Mouse (Mus musculus): ENCODE measurements around the gene Srarp.

Srarp gene

DNA sequence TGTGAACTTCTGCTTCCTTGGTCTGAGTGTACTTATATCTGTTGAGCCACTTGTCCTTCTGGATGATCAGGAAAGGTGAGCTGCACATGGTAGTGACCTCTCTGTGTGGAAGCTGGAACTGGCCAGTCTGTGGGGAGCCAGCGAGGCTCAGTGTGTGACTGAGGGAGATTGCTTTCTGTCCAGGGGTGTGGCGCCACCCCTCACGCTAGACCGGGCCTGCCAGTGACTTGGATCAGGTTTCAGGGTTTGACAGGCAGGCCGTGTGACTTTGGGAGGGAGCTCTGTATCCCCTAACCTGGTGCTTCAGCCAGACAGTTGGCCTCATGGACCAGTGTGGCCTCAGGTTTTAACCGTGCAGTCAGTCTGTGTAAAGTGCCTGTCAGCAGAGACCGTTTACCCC, 22.3 kb upstream of the Srarp start:
- DNase-seq (ENCODE audit: low spot score in 2 of 2): peak in 1 of 2 experiments; percentile 58

DNA sequence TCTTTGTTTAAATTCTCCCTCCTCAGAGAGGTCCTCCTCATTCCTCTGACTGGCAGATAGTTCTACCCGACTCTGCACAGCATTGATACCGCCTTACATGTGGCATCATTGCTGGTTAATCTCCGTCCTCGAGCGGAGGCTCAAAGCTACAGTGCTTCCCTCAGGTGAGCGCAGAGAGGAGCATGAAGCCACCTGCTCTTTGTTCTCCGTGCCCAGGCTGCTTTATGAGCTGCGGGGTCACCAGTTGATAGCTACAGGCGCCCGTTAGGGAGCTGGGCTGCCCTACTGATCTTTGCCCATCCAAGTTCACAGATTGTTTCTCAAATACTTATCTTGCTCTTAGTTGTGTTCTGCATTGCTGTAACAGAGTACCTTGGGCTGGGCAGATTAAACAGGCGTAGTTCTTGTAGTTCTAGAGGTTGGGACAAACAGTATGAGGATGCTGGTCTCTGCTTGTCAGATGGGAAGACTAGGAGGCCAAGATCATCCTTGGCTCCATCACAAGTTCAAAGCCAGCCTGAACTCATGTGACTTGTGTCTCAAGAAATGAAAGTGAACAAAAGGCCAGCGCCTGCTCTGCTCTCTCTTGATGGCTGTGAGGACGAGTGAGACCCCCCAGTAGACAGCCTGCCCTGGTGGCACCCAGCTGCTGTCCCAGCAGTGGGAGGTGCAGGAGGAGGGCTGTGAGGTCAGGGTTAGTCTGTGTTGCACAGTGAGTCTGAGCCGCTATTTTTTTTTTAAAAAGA, 20.5 kb upstream of the Srarp start:
- no peak for DNase-seq (ENCODE audit: low spot score in 2 of 2)

DNA sequence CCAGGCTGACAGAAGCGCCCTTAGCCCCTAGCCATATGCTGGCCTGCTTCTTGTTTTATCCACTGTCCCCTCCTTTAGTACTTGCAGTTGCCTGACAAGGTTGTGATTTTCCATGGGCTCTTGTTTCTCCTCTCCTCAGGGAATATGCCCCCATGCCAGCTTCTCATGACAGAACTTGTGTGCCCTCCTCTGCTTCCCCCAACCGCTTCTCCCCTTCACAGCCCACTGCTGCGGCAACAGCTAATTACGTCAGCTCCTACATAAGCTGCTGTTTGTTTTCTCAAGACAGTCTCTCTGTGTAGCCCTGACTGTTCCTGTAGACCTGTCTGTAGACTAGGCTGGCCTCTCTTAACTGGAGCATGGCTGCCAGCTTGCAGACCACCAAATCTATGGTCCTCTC, 19.6 kb upstream of the Srarp start:
- no peak for DNase-seq (ENCODE audit: low spot score in 2 of 2)

DNA sequence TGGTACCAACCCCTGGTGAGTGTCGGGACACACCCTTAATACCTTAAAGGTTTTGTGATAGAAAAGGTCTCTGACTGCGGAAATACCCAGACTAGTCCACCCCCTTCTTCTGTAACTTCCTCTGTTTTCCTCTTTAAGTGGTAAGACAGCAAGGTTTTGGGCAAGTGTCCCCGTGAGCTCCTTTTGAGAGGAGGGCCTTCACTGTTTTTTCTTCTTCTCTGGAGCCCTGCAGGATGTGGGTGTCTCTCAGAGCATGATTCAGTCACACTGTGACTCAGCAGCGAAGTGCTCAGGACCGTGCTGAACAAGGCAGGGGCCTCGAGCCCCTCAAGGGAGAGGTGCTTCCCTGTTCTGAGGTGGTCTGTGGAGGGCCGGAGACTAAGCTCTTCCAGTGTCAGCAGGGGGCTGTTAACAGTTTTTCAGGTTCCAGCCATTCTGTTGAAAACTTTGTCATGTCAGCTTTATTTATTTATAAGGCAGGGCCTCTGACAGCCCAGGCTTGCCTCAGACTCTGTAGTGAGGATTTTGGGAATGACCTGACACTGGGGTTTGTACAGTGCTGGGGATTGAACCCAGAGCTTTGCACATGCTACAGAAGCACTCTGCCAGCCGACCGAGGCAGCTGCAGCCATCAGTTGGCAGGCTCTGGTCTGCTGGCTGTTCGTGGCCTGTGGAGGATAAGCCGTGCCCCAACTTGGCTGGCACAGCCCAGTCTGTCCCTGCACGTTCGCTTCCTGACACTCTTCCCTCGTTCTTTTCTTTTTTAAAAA, 18.9 kb upstream of the Srarp start:
- no peak for DNase-seq (ENCODE audit: low spot score in 2 of 2)

DNA sequence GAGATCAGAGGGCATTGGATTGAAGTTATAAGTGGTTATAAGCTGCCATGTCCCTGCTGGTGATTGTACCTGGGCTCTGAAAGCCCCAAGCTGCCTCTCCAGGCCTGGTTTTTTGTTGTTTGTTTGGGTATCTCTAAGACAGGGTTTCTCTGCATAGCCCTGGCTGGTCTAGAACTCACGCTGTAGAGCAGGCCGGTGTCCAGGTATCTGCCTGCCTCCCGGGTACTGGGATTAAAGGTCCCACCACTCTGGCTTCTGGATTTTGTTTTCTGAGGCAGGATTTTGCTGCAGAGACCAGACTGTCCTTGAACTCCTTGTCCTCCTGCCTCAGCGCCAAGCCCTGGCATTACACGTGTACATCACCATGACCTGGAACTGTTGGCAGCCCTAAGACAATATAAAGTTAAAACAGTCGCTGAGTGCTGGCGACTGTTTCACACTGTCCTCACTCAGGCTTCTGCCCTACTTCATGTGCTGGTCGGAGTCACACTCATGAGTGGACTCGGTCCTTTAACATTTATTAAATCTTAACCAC, 16.1 kb upstream of the Srarp start:
- DNase-seq (ENCODE audit: low spot score in 2 of 2): no peak

DNA sequence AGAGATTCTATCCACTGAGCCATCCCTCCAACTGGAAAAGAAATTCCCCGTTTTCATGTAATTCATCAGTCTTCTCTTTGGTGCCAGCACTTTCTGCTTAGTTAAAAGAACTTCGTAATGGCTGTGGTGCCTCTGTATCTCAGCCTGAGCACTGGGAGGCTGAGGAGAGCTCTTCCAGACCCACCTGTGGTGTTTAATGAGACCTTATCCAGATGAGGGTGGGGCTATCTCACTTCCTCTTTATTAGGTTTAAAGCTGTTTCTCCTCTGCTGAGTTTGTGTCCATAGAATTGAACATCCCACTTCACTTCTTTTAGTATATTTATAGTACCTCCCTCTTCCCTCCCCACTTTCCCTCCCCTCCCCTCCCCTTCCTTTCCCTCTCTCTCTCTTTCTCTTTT, 15.3 kb upstream of the Srarp start:
- no peak for DNase-seq (ENCODE audit: low spot score in 2 of 2)

DNA sequence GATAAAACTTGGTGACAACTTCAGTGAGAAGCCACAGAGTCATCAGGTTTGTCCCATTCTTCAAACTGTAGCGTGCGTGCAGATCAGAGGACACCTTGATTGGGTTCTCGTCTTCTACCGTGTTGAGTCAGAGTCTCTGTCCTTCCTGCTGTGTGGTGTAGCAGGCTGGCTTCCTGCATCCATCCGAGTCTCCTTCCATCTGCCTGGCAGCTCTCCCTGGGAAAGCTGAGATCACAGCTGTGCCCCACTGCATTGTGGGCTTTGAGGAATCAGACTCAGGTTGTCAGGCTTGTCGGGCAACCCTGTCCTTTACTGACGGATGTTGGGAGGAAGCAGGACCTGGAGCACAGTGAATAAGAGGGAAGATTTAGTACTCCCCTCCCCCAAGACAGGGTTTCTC, 10.3 kb upstream of the Srarp start:
- DNase-seq (ENCODE audit: low spot score in 2 of 2): no peak

DNA sequence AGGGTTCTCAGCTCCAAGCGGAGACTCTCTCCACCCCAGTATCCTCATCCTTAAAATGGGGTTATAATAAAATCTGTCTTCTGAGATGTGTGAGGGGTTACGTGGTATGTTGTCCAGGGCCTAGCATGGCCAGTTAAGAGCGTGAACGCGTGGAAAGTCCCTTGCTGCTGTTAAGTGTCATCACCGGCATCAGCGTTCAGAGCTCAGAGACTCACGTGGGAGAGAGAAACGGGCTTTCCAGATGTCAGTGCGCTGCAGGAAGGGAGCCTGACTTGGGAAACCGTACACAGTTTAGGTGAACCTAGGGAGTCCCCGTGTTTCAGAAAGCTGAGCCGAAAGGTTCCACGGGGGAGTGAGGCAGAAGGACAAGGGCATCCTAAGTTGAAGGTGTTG, 9.4 kb upstream of the Srarp start:
- DNase-seq (ENCODE audit: low spot score in 2 of 2): no peak

DNA sequence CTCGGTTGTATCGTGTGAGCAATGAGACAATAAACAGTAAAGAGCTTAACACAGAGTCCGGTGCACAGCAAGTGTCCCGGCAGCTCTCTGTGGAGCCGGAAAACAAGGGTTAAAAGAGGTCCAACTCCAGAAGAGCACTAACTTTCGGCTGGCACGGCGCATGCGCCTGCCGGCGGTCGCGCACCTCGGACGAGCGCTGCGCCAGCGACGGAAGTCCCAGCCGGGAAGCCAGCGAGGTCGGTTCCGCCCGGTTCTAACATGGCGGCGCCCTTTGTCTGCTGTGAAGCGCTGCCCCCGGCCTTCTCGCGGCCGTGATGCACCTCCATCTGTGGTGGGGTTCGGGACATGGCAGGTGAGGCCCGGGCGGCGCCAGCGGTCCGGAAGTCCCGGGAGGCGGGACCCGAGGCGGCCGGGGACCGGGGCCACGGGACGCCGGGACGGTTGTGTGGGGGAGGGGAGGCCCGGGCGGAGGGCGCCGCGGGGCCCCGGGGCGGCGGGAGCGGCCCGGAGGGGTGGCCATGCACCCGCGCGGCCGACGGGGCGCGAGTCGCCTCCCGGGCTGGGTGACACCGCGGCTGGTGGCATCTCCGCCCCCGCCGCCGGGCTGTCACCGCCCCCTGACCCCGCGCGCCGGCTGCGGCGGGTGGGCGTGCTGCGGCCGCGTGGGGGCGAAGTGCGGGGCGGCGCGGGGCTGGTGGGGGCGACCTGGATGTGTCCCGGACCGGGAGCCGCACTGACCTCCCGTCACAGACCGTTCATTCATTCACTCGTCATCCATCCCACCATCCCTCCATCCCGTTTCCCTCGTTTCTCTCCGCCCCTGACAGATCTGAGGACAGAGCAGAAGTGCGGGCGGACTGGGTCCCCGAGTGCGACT, 8.8 kb upstream of the Srarp start, which contains the start of gene Zbtb17:
TSS of gene Zbtb17 (plus strand) at position 204 of the 877 bp plus-strand sequence.
- DNase-seq (ENCODE audit: low spot score in 2 of 2): peak; percentile 85 to 90

DNA sequence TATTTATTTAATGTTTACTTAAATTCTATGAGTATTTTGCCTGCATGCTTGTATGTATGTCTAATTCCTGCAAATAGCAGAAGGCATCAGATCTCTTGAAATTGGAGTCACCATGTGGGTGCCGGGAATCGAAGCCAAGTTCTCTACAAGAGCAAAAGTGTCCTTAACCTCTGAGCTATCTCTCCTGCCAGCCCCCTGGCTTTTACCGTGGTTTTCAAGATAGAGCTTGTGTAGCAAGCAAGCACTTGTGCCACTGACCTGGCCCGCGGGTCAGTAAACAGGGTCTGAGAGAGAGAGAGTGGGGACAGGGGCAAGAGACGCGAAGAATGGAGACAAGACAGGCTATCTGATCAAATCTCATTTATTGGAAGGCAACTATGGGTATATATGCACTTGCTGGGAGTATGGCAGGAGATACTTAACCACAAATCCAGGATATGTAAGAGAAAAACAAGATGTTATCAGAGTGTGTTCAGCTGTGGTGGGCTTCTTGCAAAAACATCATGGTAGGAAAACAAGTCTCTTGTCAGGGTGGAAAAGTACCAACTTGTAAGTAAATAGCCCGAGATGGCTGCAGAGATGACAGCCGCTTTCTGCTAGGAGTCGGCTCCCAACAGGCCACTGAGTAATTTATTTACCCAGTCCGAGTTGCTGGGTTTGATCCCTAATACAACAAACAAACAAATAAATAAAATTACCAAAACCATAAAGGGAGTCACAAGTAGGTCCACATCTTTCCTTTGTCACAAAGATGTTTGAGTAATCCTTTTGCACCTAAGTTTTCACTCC, 7.9 kb upstream of the Srarp start:
- DNase-seq (ENCODE audit: low spot score in 2 of 2): no peak

DNA sequence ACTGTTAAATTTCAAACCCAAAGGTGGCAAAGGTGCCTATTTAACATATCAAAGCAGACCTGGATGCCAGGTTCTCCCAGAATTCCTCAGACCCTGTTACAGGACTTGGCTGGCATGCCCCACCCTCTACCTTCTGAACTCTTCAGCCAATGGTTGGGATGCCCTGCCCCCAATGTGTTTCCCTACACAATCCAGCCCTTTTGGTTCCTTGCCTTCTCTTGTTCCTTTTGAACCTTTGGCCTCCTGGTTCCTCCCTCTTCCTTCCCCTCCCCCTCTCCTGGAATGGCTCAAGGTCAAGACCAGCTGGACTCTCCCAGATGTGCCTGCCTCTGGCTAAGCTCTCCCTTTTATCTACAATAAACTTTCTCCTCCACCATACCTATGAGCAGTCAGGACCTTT, 5.0 kb upstream of the Srarp start:
- no peak for DNase-seq (ENCODE audit: low spot score in 2 of 2)

DNA sequence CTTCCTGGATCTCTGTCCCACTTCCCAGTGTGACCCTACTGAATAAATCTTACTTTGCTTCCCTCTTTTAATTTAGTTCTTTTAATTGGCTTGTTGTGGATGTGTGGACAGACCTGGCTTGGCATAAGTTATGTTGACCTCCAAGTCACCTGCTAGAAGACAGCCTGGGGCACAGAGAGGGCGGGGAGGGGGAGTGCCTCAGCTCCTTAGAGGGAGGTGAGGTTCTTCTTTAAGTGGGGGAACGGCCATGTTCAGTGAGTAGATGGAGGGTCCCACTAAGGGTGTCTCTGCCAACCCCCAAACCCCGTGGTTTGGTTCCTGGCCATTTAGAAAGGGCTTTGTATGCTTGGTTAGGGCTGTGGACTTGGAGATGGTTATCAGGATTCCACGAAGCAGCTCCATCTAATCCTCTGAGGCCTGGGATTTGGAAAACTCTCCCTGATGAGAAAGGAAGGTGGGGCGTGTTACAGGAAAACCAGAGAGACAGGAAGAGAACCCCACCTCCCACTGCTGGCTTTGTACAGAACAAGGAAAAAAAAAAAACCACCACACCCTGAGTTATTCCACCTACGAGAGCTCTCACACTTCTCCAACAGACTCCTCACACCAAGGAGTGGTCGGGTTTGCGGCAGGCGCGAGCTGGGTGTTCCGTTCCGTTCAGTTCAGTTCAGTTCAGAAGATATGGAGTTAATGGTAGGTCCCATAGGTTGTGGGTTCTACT, 3.3 kb upstream of the Srarp start:
- DNase-seq (ENCODE audit: low spot score in 2 of 2): no peak

DNA sequence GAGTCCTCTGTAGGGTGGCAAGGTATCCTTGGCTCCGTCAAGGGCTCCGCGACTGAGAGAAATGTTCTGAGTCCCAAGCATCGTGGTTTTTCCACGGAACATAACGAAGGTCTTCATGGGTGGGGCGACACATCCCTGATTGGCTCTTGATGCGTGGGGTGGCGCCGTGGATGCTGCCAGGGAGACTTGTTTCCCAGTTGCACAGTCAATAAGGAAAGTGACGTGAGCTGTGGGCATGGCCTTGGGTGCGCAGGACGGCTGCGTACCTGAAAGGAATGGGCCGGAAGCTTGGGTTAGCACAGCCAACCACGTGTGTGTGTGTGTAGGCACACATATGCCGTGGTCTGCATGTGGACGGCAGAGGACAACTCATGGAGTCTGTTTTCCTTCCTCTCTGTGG, 2.7 kb downstream of the Srarp start:
- DNase-seq (ENCODE audit: low spot score in 2 of 2): no peak

DNA sequence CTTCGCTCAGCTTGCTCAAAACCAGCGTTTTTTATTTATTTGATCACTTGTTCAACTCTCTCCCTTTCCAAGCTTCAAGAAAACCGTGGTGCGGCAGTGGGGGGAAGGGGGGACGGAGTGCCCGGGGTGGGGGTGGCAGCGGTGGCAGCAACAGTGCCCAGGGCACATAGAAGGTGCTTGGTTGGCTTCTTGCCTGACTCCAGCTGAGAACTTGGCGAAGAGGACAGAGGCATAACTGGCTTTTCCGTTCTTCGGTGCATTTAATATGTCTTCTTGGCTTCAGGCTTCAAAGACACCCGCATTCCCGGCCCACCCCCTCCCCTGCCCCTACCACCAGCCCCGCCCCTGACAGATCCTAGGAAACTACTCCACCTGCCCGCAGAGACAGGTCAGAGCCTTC, 3.2 kb downstream of the Srarp start:
- DNase-seq (ENCODE audit: low spot score in 2 of 2): no peak

DNA sequence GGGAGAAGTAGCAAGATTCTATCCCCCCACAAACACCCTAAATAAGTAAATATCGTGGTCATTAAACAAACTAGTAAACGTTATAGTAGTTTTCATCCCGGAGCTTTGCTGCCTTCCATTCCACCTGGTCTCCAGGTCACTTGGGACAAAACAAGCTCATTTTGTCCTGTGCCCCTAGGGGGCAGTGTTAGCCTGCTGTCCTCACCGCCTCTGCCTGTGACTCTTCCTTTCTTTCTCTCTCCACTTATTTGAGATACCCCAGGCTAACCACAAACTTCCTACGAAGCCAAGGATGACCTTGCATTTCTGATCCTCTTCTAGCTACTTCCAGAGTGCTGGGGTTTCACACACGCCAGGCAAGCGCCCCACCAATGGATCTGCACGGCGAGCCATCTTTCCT, 4.9 kb downstream of the Srarp start:
- peak in 1 of 2 experiments; percentile 61 for DNase-seq (ENCODE audit: low spot score in 2 of 2)

DNA sequence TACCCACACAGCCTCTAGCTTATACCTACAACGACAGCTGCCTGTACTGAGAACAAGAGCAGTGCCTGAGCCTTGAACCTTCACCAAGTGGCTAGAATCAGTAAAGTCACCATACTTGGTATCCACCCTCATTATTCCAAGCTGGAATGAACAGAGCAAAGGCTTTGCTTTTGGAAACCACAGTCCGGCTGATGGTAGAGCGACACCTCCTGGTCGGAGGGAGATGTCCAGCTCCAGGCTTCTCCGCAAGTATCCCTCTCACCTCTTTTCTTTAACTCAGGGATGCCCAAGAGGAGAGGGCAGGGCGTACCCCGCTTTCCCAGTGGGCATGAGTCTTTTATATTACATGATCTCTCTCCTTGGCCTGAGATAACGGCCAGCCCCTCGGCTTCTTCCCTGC, 6.1 kb downstream of the Srarp start:
- DNase-seq (ENCODE audit: low spot score in 2 of 2): peak in 1 of 2 experiments; percentile 71

DNA sequence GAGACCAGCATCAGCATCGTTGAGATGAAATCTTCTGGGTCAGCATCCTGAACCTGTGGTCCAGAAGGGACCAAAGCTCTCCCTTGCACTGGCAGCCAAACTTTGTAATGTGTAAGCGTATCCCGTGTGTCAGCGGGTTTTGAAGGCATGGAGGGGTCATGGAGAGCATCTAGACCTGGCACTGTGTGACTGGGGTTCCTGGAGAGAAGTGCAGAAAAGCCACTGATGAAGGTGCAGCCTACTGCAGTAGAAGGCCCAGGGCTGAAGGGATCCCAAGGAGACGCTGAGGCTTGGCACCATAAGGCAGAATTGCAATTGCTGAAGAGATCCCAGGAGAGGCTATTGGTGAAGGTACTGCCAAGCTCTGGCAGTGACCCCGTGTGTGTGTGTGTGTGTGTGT, 6.5 kb downstream of the Srarp start:
- DNase-seq (ENCODE audit: low spot score in 2 of 2): peak in 1 of 2 experiments; percentile 54

DNA sequence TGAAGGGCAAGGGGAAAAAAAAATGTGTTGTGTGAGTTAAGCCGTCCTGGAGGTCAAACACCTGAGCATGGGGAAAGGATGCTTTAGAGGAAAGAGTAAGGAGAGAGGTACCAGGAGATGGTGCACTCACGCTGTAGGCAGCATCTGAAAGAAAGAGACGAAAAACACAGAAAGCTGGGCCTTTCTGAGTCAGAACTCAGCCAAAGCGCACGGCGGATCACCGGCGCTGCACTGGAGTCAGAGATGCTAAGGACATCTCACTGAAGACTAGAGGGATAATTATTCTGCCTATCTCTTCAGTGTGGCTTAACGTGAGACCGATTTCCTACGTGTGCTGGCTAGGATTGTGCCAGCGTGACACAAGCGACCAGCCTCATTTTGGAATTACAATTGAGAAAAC, 8.0 kb downstream of the Srarp start:
- no peak for DNase-seq (ENCODE audit: low spot score in 2 of 2)

DNA sequence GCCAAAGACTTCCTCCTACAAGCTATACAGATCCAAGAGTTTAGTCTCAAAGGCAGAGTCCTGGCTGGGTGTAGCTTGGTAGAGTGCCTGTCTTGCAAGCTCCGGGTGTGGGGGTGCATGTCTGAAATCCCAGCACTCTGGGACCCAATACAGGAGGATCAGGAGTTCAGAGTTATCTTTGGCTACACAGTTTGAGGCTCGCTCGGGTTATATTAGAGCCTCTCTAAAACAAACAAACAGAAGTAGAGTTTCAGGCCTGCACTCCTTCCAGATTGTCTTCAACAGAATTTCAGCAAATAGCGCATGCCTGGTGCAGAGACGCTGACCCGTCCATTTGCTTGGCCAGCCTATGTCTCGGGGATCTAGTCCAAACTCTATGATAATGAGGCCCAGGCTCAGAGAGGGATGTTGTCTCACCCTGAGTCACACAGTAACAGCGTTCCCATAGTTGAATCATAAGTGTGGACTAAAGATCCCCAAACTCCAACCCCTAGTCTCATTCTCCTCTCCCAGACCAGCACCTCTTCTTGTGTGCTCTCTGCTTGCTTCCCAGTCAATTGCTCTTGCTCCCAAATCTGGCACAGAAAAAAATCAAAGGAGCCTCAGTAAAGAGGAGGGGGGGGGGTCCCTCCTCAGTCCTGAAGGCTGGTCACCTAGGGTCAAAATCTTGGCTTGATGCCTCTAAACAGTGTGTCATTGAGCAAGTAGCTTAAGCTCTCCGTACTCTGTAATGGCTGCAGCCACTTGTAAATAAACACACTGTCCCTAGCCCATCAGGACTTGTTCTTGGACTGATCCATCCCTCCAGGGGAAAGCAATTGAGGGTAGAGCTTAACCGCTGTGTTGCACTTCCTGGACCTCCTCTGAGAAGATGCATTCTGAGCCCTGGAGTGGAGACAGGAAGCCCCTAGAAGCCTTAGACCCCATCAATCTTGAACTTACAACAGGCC, 8.8 kb downstream of the Srarp start:
- no peak for DNase-seq (ENCODE audit: low spot score in 2 of 2)

All from urinary bladder, postnatal 4 days (tissue).